Mouse (Mus musculus) lung, postnatal 0 days (tissue): ENCODE measurements at regions not wholly inside any gene's neighbourhood (a gene's known extent, or its start where the extent isn't known, plus 50 kb on each side); places are given as distances from the start of the nearest gene placed in this dataset.

Experiments
- CTCF ChIP-seq: IDR thresholded peaks from 2 replicates; pipeline ENCODE4 v1.5.1; 2016; ENCODE audit warnings: antibody characterized with exemption, mild to moderate bottlenecking
- EP300 ChIP-seq: IDR thresholded peaks from 2 replicates; pipeline ENCODE4 v1.6.1; 2016; ENCODE audit warnings: antibody characterized with exemption, mild to moderate bottlenecking, control low read depth

DNA sequence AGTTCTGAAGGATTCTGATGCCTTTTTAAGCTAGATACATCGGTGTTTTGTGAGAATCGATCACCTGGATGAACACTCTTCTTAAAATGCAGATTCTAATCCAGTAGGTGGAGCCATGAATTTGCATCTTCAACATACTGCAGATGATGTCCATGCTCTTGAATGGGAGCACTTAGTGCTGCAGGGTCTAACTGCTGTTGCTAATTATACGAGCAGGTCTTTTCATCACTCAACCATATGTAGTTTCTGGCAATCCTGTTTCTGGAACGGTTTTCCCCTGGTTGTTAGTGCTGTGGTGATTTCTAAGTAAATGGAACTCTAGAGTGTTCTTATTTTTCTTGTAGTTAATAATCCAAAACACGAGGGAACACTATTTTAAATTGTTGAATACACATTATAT, 379.0 kb downstream of the Xpnpep1 start:
- no peak for TF ChIP-seq EP300
- no peak for TF ChIP-seq CTCF
